Mouse (Mus musculus) cerebellum, adult 2 months (tissue): ENCODE data around the gene Pex11g.

Source experiments
- CTCF ChIP-seq: fragments of 200-500 bp; IDR thresholded peaks from 2 replicates; pipeline ENCODE4 v1.5.1; 2011; ENCODE audit warnings: low read depth, mild to moderate bottlenecking, control low read depth, low read length, moderate library complexity, borderline replicate concordance; ENCODE audit not compliant: insufficient read depth
- POLR2A ChIP-seq: fragments of 200-500 bp; IDR thresholded peaks from 2 replicates; pipeline ENCODE4 v1.6.1; 2011; ENCODE audit warnings: low read length, control low read depth, borderline replicate concordance; ENCODE audit not compliant: insufficient read depth

- TF ChIP-seq CTCF: no peak
- no peak for TF ChIP-seq POLR2A
Observed at GRCm38 (mm10) chr8:3415661-3416060, 51.8 kb downstream of the Pex11g start.
